Comparison of ENCODE assay signal across 9 mouse cellular contexts in genomic region chr6:134929926-134930325, GRCm38 (mm10). TPM values are rescaled to one million over a fixed set of nuclear protein-coding genes. Genes with fewer than 3 reads are reported as not detected.
DNase-seq lines count a peak whose midpoint lies in the region; ATAC-seq and TF ChIP-seq lines count a peak whose summit lies in the region.
"Had no signal": no experiment of that assay in that cellular context is flagged by ENCODE, and none has a peak within 500 bp of the region (broad histone marks: within the 10 kb centered on the region; RNA-seq: fewer than 3 reads in every experiment).

No protein-coding gene starts in this region.

- no peak for ATAC-seq in heart, embryonic 13.5 days (ENCODE audit: extremely low read depth, insufficient number of reproducible peaks, low FRiP score, low TSS enrichment)
- no peak for ATAC-seq in hindbrain, embryonic 15.5 days (ENCODE audit: low FRiP score, low read depth)
- ATAC-seq in midbrain, embryonic 14.5 days (ENCODE audit: low FRiP score, low TSS enrichment) = no peak

- peak overlapping the region; percentile 37; the same call in 1 of the 2 replicates for H3K27ac ChIP-seq in heart, embryonic 13.5 days (replicated peaks)
- peak overlapping the region; percentile 60 for H3K27ac ChIP-seq in MEL (ENCODE audit: control insufficient read depth, low read depth, low read length)
- H3K27ac ChIP-seq in hindbrain, embryonic 15.5 days (replicated peaks) = no peak overlapping the region
- no peak overlapping the region for H3K27ac ChIP-seq in midbrain, embryonic 14.5 days (replicated peaks; ENCODE audit: low read depth, low read length)

- 39% methylated on average over 4 of the region's 4 CpGs for WGBS in heart, embryonic 13.5 days
- 46% methylated on average over 4 of the region's 4 CpGs for WGBS in hindbrain, embryonic 15.5 days
- 43% methylated on average over 4 of the region's 4 CpGs for WGBS in midbrain, embryonic 14.5 days
- 32% methylated on average over 4 of the region's 4 CpGs for WGBS in lung, adult 2 months

- peaks cover 5% of the 10 kb centered on the region; the same call in 1 of the 2 replicates for H3K36me3 ChIP-seq in heart, embryonic 13.5 days
- peaks cover 0 to 33% of the 10 kb centered on the region in 2 experiments; a peak in 3 of 4 replicates for H3K36me3 ChIP-seq in MEL (ENCODE audit: control insufficient read depth in 1 of 2, insufficient read depth in 2 of 2, low read length in 2 of 2)
- H3K36me3 ChIP-seq in hindbrain, embryonic 15.5 days = no peaks in the 10 kb centered on the region
- H3K36me3 ChIP-seq in midbrain, embryonic 14.5 days (ENCODE audit: control insufficient read depth, insufficient read depth, low read length) = no peaks in the 10 kb centered on the region

- H3K4me2 ChIP-seq in heart, embryonic 13.5 days = peak overlapping the region; percentile 91
- H3K4me2 ChIP-seq in hindbrain, embryonic 15.5 days = peak overlapping the region; percentile 84
- H3K4me2 ChIP-seq in midbrain, embryonic 14.5 days (ENCODE audit: low read length) = peak overlapping the region; percentile 71

- peak overlapping the region; percentile 64 for H3K4me3 ChIP-seq in heart, embryonic 13.5 days
- H3K4me3 ChIP-seq in MEL (ENCODE audit: control insufficient read depth in 1 of 2, insufficient read depth in 1 of 2, low read depth in 2 of 2, low read length in 2 of 2) = peak overlapping the region; percentile 56 to 86
- peak overlapping the region; percentile 14 for H3K4me3 ChIP-seq in hindbrain, embryonic 15.5 days
- peak overlapping the region; percentile 11 for H3K4me3 ChIP-seq in midbrain, embryonic 14.5 days (replicated peaks; ENCODE audit: low read depth, low read length)
- no peak overlapping the region for H3K4me3 ChIP-seq in lung, adult 2 months (replicated peaks; ENCODE audit: extremely low read depth, low read depth, low read length)

- no peaks in the 10 kb centered on the region for H3K9me3 ChIP-seq in heart, embryonic 13.5 days
- no peaks in the 10 kb centered on the region for H3K9me3 ChIP-seq in MEL (replicated peaks; ENCODE audit: insufficient read depth, low read length)
- no peaks in the 10 kb centered on the region for H3K9me3 ChIP-seq in hindbrain, embryonic 15.5 days
- H3K9me3 ChIP-seq in midbrain, embryonic 14.5 days (ENCODE audit: control insufficient read depth, low read length) = no peaks in the 10 kb centered on the region

- H3K79me2 ChIP-seq in MEL (ENCODE audit: control insufficient read depth, insufficient read depth, low read length, poor library complexity) = peaks cover 36% of the 10 kb centered on the region

- TF ChIP-seq CTCF in MEL (IDR thresholded peaks at IDR 0.05 in 2 of 3, conservative IDR thresholded peaks at IDR 0.05 in 1 of 3; ENCODE audit: control insufficient read depth in 1 of 3, insufficient read depth in 1 of 3, low read depth in 2 of 3, low read length in 3 of 3, poor library complexity in 1 of 3, severe bottlenecking in 1 of 3) = no peak
- no peak for TF ChIP-seq CTCF in lung, adult 2 months (IDR thresholded peaks at IDR 0.05; ENCODE audit: insufficient read depth, low read length)

- TF ChIP-seq EP300 in MEL (IDR thresholded peaks at IDR 0.05; ENCODE audit: low read depth in 1 of 2, low read length in 2 of 2) = no peak; a peak in 1 of 4 replicates

- H3K27me3 ChIP-seq in heart, embryonic 13.5 days (replicated peaks) = no peaks in the 10 kb centered on the region
- no peaks in the 10 kb centered on the region for H3K27me3 ChIP-seq in MEL (ENCODE audit: control insufficient read depth in 1 of 2, insufficient read depth in 2 of 2, low read length in 2 of 2)
- H3K27me3 ChIP-seq in hindbrain, embryonic 15.5 days = no peaks in the 10 kb centered on the region
- no peaks in the 10 kb centered on the region for H3K27me3 ChIP-seq in midbrain, embryonic 14.5 days (ENCODE audit: control insufficient read depth, insufficient read depth, low read length)

- DNase-seq in heart, adult 9 months (ENCODE audit: low spot score in 2 of 2) = no peak
- DNase-seq in MEL (ENCODE audit: low read depth, low spot score) = peak; percentile 55
- no peak for DNase-seq in midbrain, embryonic 14.5 days
- no peak for DNase-seq in left cerebral cortex, adult 9 months (ENCODE audit: low spot score in 2 of 2)
- DNase-seq in layer of hippocampus, adult 9-10 months (ENCODE audit: low spot score) = no peak
- no peak for DNase-seq in lung, adult 2 months

- TF ChIP-seq POLR2A in MEL (IDR thresholded peaks at IDR 0.05; ENCODE audit: control insufficient read depth in 1 of 2, insufficient read depth in 1 of 2, low read depth in 1 of 2, low read length in 2 of 2, poor library complexity in 1 of 2) = no peak; a peak in 1 of 4 replicates
- no peak for TF ChIP-seq POLR2A in lung, adult 2 months (IDR thresholded peaks at IDR 0.05; ENCODE audit: borderline replicate concordance, extremely low read depth, low read depth, low read length)

- peak overlapping the region; percentile 78 for H3K9ac ChIP-seq in heart, embryonic 13.5 days
- H3K9ac ChIP-seq in MEL (ENCODE audit: control insufficient read depth, low read depth, low read length, poor library complexity, severe bottlenecking) = peak overlapping the region; percentile 85
- H3K9ac ChIP-seq in hindbrain, embryonic 15.5 days = no peak overlapping the region
- H3K9ac ChIP-seq in midbrain, embryonic 14.5 days (replicated peaks; ENCODE audit: low read length) = no peak overlapping the region

- H3K4me1 ChIP-seq in heart, embryonic 13.5 days = peaks cover 59% of the 10 kb centered on the region
- peaks cover 10 to 27% of the 10 kb centered on the region in 2 experiments for H3K4me1 ChIP-seq in MEL (ENCODE audit: control insufficient read depth in 1 of 2, insufficient read depth in 2 of 2, low read length in 2 of 2)
- H3K4me1 ChIP-seq in hindbrain, embryonic 15.5 days (replicated peaks) = peaks cover 24% of the 10 kb centered on the region
- H3K4me1 ChIP-seq in midbrain, embryonic 14.5 days (ENCODE audit: control insufficient read depth, insufficient read depth, low read length) = peaks cover 7% of the 10 kb centered on the region; the same call in 1 of the 2 replicates
- H3K4me1 ChIP-seq in lung, adult 2 months (ENCODE audit: control insufficient read depth, insufficient read depth, low read length) = 0 out of 2 replicates have a peak, but pooled peaks cover 2% of the 10 kb centered on the region

- no peak for TF ChIP-seq RAD21 in MEL (IDR thresholded peaks at IDR 0.05; ENCODE audit: low read depth, low read length)

TF ChIP-seq in MEL, 35 proteins besides CTCF, POLR2A, EP300 and RAD21:
- TF ChIP-seq ETS1 (IDR thresholded peaks at IDR 0.05; ENCODE audit: low read depth, low read length) (peak; percentile 29; the same call in 1 of the 2 replicates), TBP (IDR thresholded peaks at IDR 0.05; ENCODE audit: low read depth, low read length) (0 out of 2 replicates have a peak, but pooled peaks have one; percentile 24), RCOR1 (IDR thresholded peaks at IDR 0.05; ENCODE audit: low read depth, low read length) (peak; percentile 61), GATA1 (IDR thresholded peaks at IDR 0.05; ENCODE audit: low read depth, low read length) (0 out of 2 replicates have a peak, but pooled peaks have one; percentile 5), SMC3 (IDR thresholded peaks at IDR 0.05; ENCODE audit: low read depth, low read length) (no peak), MEF2A (IDR thresholded peaks at IDR 0.05; ENCODE audit: extremely low read depth, insufficient replicate concordance, low read depth, low read length, poor library complexity, severe bottlenecking) (no peak), MYC (IDR thresholded peaks at IDR 0.05; ENCODE audit: low read depth, low read length) (0 out of 2 replicates have a peak, but pooled peaks have one; percentile 21), ZKSCAN1 (IDR thresholded peaks at IDR 0.05; ENCODE audit: low read depth, low read length) (no peak), NRF1 (IDR thresholded peaks at IDR 0.05; ENCODE audit: insufficient read depth, low read depth, low read length, poor library complexity, severe bottlenecking) (no peak), JUND (IDR thresholded peaks at IDR 0.05; ENCODE audit: low read depth, low read length) (no peak), TCF12 (IDR thresholded peaks at IDR 0.05; ENCODE audit: low read depth, low read length) (no peak), MXI1 (IDR thresholded peaks at IDR 0.05; ENCODE audit: low read depth, low read length) (peak; percentile 24), BHLHE40 (IDR thresholded peaks at IDR 0.05; ENCODE audit: borderline replicate concordance, low read depth, low read length) (peak; percentile 87), USF1 (IDR thresholded peaks at IDR 0.05; ENCODE audit: low read depth, low read length) (peak; percentile 72)

RNA-seq across cellular contexts. Expression of gene Cdkn1b, which starts 9.7 kb away (rescaled TPM):
- 14.4 and 17.4 TPM in 2 replicates for polyA plus RNA-seq in heart, embryonic 13.5 days (2015; fragmentation: Nextera tagmentation; extraction: Ambion mirVana)
- 7.7 and 12.0 TPM in 2 replicates for total RNA-seq in MEL (2012; rRNA removed)
- polyA plus RNA-seq in MEL (2012; ENCODE audit: insufficient read depth in 1 of 2, insufficient read length in 2 of 2, low read depth in 1 of 2, low replicate concordance in 2 of 2, missing spikeins in 1 of 2) = 10 to 100 TPM in 1 of 2 experiments, not detected in 1; 21.2 TPM
- polyA plus RNA-seq in hindbrain, embryonic 15.5 days (2015; fragmentation: Nextera tagmentation; extraction: Ambion mirVana) = 17.0 and 21.8 TPM in 2 replicates
- 29.9 TPM in 2 replicates for polyA plus RNA-seq in midbrain, embryonic 14.5 days (2014; fragmentation: Nextera tagmentation; extraction: Ambion mirVana)
- polyA plus RNA-seq in lung, adult 2 months (2012; rRNA removed) = 26.9 and 31.6 TPM in 2 replicates

RNA-seq across cellular contexts. Expression of gene Gpr19, which starts 31.5 kb away (rescaled TPM):
- polyA plus RNA-seq in heart, embryonic 13.5 days (2015; fragmentation: Nextera tagmentation; extraction: Ambion mirVana) = 8.5 and 8.6 TPM in 2 replicates
- total RNA-seq in MEL (2012; rRNA removed) = 8.4 and 9.0 TPM in 2 replicates
- 10 to 100 TPM in 1 of 2 experiments, not detected in 1; 11.7 TPM for polyA plus RNA-seq in MEL (2012; ENCODE audit: insufficient read depth in 1 of 2, insufficient read length in 2 of 2, low read depth in 1 of 2, low replicate concordance in 2 of 2, missing spikeins in 1 of 2)
- polyA plus RNA-seq in hindbrain, embryonic 15.5 days (2015; fragmentation: Nextera tagmentation; extraction: Ambion mirVana) = 34.3 and 34.5 TPM in 2 replicates
- 43.0 and 46.7 TPM in 2 replicates for polyA plus RNA-seq in midbrain, embryonic 14.5 days (2014; fragmentation: Nextera tagmentation; extraction: Ambion mirVana)
- polyA plus RNA-seq in lung, adult 2 months (2012; rRNA removed) = 6.0 and 9.2 TPM in 2 replicates

RNA-seq across cellular contexts. Expression of gene Apold1, which starts 51.6 kb away (rescaled TPM):
- polyA plus RNA-seq in heart, embryonic 13.5 days (2015; fragmentation: Nextera tagmentation; extraction: Ambion mirVana) = 6.8 and 7.8 TPM in 2 replicates
- total RNA-seq in MEL (2012; rRNA removed) = 0.07 and 0.12 TPM in 2 replicates
- polyA plus RNA-seq in MEL (2012; ENCODE audit: insufficient read depth in 1 of 2, insufficient read length in 2 of 2, low read depth in 1 of 2, low replicate concordance in 2 of 2, missing spikeins in 1 of 2) = under 1 TPM in 1 of 2 experiments, not detected in 1; 0.08 TPM
- 3.6 and 4.1 TPM in 2 replicates for polyA plus RNA-seq in hindbrain, embryonic 15.5 days (2015; fragmentation: Nextera tagmentation; extraction: Ambion mirVana)
- polyA plus RNA-seq in midbrain, embryonic 14.5 days (2014; fragmentation: Nextera tagmentation; extraction: Ambion mirVana) = 3.9 and 4.3 TPM in 2 replicates
- polyA plus RNA-seq in lung, adult 2 months (2012; rRNA removed) = 1.2 and 1.7 TPM in 2 replicates
- total RNA-seq: neutrophil, adult 5-6 weeks had no signal

Comparison
In these comparisons a context has a peak if more than half of its experiments do, and no peak if none do; other contexts are left out.
1. H3K27ac ChIP-seq: peak in heart, embryonic 13.5 days (single experiment) and MEL (single experiment); none in hindbrain, embryonic 15.5 days (single experiment) and midbrain, embryonic 14.5 days (single experiment).
2. H3K9ac ChIP-seq: peak in heart, embryonic 13.5 days (single experiment) and MEL (single experiment); none in hindbrain, embryonic 15.5 days (single experiment) and midbrain, embryonic 14.5 days (single experiment).
3. Peak in every context shown above with its lines, with median percentiles within 50 percentile points of each other: H3K4me2 ChIP-seq.